Mouse (Mus musculus) gastrocnemius, postnatal 36 days (tissue): Measurements from ENCODE around the gene Ascc2. TPM values are rescaled to one million over a fixed set of nuclear protein-coding genes. Genes with fewer than 3 reads are reported as not detected.
A peak's percentile ranks its signal among the peaks of the same experiment; 100 is the strongest.
"Not testable (repeated sequence)": the region's sequence is repeated elsewhere in the genome, so short reads cannot be mapped to it uniquely, and the experiment has no call there.

Source experiments
- DNase-seq, 2 experiments: peaks; one replicate each; pipeline ENCODE4 v3.0.0; 2022
- intact Hi-C: fragments of 180-260 bp; cut with DNase I; formaldehyde crosslinking; loops from one replicate; pipeline ENCODE4 v1.15.1; 2025
- total RNA-seq, 2 experiments: library from RNA; stranded (reverse); gene quantifications; 2 replicates each; pipeline ENCODE4 v1.2.3; 2021

Gene Ascc2
- total RNA-seq, 2 experiments from 2014 or later = 13.3 to 16.1 TPM

GRCm38 (mm10) chr11:4679441-4679832, 41.9 kb downstream of the Ascc2 start:
- intact Hi-C loops = no loop called here
- no peak for DNase-seq

GRCm38 (mm10) chr11:4680126-4680525, 42.6 kb downstream of the Ascc2 start:
- no peak for DNase-seq
- intact Hi-C loops = no loop called here

- intact Hi-C loops = no loop called here
- no peak for DNase-seq
These were observed 46.0 kb downstream of the Ascc2 start for GRCm38 (mm10) chr11:4683516-4683915.

GRCm38 (mm10) chr11:4684186-4684585, 46.6 kb downstream of the Ascc2 start:
- DNase-seq = no peak
- intact Hi-C loops = no loop called here

GRCm38 (mm10) chr11:4685071-4685470, 47.5 kb downstream of the Ascc2 start:
- no peak for DNase-seq
- intact Hi-C loops = no loop called here

- DNase-seq = no peak
- intact Hi-C loops = no loop called here
These were observed 48.0 kb downstream of the Ascc2 start for GRCm38 (mm10) chr11:4685510-4685909.

- intact Hi-C loops = no loop called here
- no peak for DNase-seq
These were observed 49.5 kb downstream of the Ascc2 start for GRCm38 (mm10) chr11:4687027-4687426.

- intact Hi-C loops = no loop called here
- DNase-seq = no peak
These were observed 50.3 kb downstream of the Ascc2 start for GRCm38 (mm10) chr11:4687874-4688273.

- intact Hi-C loops = no loop called here
- no peak for DNase-seq
These were observed 51.3 kb downstream of the Ascc2 start for GRCm38 (mm10) chr11:4688632-4689380.

- no peak for DNase-seq
- intact Hi-C loops = no loop called here
These were observed 52.8 kb downstream of the Ascc2 start for GRCm38 (mm10) chr11:4690353-4690752.

- intact Hi-C loops = no loop called here
These were observed 53.7 kb downstream of the Ascc2 start for GRCm38 (mm10) chr11:4691213-4691612.

GRCm38 (mm10) chr11:4692162-4692561, 54.6 kb downstream of the Ascc2 start:
- DNase-seq = no peak
- intact Hi-C loops = no loop called here

More at GRCm38 (mm10) chr11:4691213-4691612, 53.7 kb downstream of the Ascc2 start:
- no peak for DNase-seq

GRCm38 (mm10) chr11:4697043-4697983, 59.8 kb downstream of the Ascc2 start:
- intact Hi-C loops = no loop called here
- DNase-seq = peak in 1 of 2 experiments; percentile 54

GRCm38 (mm10) chr11:4700726-4701125, 63.2 kb downstream of the Ascc2 start:
- intact Hi-C loops = no loop called here
- DNase-seq = no peak

GRCm38 (mm10) chr11:4703688-4704071, 66.1 kb downstream of the Ascc2 start:
- intact Hi-C loops = no loop called here
- no peak for DNase-seq

GRCm38 (mm10) chr11:4704072-4704964, 66.8 kb downstream of the Ascc2 start, which contains the start of the genes Uqcr10 and Zmat5:
TSS of gene Uqcr10 (minus strand) at chr11:4704342.
TSS of gene Zmat5 (plus strand) at chr11:4704678.
- intact Hi-C loops = no loop called here

GRCm38 (mm10) chr11:4705178-4705577, 67.6 kb downstream of the Ascc2 start:
- intact Hi-C loops = no loop called here
- DNase-seq = no peak

More at GRCm38 (mm10) chr11:4704072-4704964, 66.8 kb downstream of the Ascc2 start, which contains the start of the genes Uqcr10 and Zmat5:
- DNase-seq = peak; percentile 87 to 90

GRCm38 (mm10) chr11:4710188-4710587, 72.6 kb downstream of the Ascc2 start:
- intact Hi-C loops, DNase-seq: not testable (repeated sequence)

- intact Hi-C loops = no loop called here
- no peak for DNase-seq
These were observed 75.3 kb downstream of the Ascc2 start for GRCm38 (mm10) chr11:4712822-4713221.

GRCm38 (mm10) chr11:4714727-4715126, 77.2 kb downstream of the Ascc2 start:
- intact Hi-C loops = no loop called here
- DNase-seq = no peak
